Mouse (Mus musculus) T-cell, adult 66 days (primary cell): ENCODE measurements around the gene Gm5483. TPM values are rescaled to one million over a fixed set of nuclear protein-coding genes. Genes with fewer than 3 reads are reported as not detected.

Source experiments
- total RNA-seq, 2 experiments: library from RNA; stranded (reverse); gene quantifications; 3 replicates in 1 of 2; 4 replicates in 1 of 2; pipeline ENCODE4 v1.2.4; 2023

Gm5483 gene
- not detected for total RNA-seq

DNA sequence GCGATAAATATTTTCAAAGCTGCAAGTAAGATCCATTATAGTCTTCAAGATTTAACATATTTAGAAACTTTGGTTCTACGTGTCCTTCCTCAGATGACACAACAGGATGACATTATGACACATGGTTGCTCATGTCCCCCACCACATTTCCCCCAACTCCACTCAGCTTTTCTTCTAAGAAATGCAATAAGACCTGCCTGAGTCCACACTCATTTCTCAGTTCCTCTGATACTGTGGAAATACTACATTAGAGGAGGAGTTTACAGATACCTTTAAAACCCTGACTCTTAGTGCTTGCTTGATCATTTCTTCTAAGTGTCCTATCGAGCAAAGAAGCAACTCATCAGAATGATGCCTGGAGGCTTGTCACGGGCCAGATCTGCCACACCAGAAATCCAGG is at the start of gene Gm5483:
TSS of gene Gm5483 (plus strand) at position 301 of the 400 bp plus-strand sequence.

GRCm38 (mm10) chr16:36156402-36156975 is 27.5 kb upstream of the Gm5483 start, which contains the start of gene Stfa2l1:
Stfa2l1 (plus strand) TSS chr16:36156811.

DNA sequence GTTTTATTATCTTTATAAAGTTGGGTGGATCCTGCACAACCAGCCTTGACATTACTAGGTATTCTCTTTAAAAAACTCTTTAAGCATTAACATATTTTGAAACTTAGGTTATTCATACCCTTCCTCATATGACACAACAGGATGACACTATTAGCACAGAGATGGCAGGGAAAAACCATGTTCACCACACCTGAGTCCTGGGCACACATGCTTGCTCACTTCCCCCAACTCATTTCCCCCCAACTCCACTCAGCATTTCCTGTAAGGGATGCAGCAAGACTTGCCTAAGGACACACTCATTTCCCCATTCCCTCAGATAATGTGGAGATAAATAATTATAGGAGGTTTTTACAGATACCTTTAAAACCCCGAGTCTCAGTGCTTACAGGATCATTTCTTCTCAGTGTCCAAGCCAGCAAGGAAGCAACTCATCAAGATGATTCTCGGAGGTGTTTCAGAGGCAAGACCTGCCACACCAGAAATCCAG is 26.0 kb downstream of the Gm5483 start, which contains the start of gene Gm5416:
TSS of gene Gm5416 (plus strand) at position 437 of the 487 bp plus-strand sequence.

DNA sequence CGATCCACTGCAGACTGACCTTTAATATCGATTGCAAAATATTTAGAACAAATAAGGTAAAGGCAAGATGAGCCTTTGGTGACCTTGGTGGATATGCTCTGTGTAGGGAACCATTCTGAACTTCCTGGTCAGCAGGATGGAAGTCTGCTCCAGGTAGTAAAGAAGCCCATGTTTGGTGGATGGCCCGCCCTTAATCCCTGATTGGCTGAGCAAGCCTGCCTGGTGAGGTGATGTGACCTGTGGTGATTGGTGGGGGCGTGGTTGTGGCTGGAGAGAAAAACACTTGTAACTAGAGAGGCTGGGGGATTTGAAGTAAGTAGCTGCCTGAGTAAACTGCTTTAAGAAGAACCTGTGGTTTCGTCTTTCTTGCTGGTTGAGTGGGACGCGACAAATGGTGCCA is 37.2 kb downstream of the Gm5483 start, which contains the start of gene 2010005H15Rik:
TSS of gene 2010005H15Rik (plus strand) at position 301 of the 400 bp plus-strand sequence.

Other genes with a start within 250 kb of the Gm5483 start
- 10 to 100 TPM; 57.1 to 69.5 TPM for gene Parp9, start 245.7 kb upstream of the Gm5483 start, total RNA-seq
- 10 to 100 TPM; 58.0 to 67.3 TPM for gene Dtx3l, start 245.1 kb upstream of the Gm5483 start, total RNA-seq
- 10 to 100 TPM; 74.8 to 81.7 TPM for gene Kpna1, start 205.5 kb upstream of the Gm5483 start, total RNA-seq
- 10 to 100 TPM; 11.3 to 13.3 TPM for gene Wdr5b, start 143.0 kb upstream of the Gm5483 start, total RNA-seq
- 10 to 100 TPM; 47.8 to 49.0 TPM for gene Fam162a, start 112.6 kb upstream of the Gm5483 start, total RNA-seq
- gene Ccdc58, start 112.5 kb upstream of the Gm5483 start, total RNA-seq: 10 to 100 TPM; 38.1 to 43.4 TPM
- not detected for gene Csta1, start 53.0 kb upstream of the Gm5483 start, total RNA-seq
- gene Stfa2l1, start 27.4 kb upstream of the Gm5483 start, total RNA-seq: not detected
- gene Gm5416, start 26.2 kb downstream of the Gm5483 start, total RNA-seq: not detected
- not detected for gene 2010005H15Rik, start 37.3 kb downstream of the Gm5483 start, total RNA-seq
- not detected for gene Stfa1, start 92.7 kb downstream of the Gm5483 start, total RNA-seq
- not detected for gene BC117090, start 150.1 kb downstream of the Gm5483 start, total RNA-seq
- not detected for gene BC100530, start 183.5 kb downstream of the Gm5483 start, total RNA-seq
- gene Stfa2, start 224.2 kb downstream of the Gm5483 start, total RNA-seq: not detected